Mouse (Mus musculus) erythroblast, embryonic 14.5 days (primary cell): ENCODE results near the gene Bfsp1. TPM values are rescaled to one million over a fixed set of nuclear protein-coding genes. Genes with fewer than 3 reads are reported as not detected.
A peak's percentile ranks its signal among the peaks of the same experiment; 100 is the strongest.

Source experiments
- H3K27me3 ChIP-seq: 2 replicates; pipeline ENCODE4 v1.6.1; 2012; ENCODE audit warnings: inconsistent platforms; ENCODE audit not compliant: control insufficient read depth
- H3K36me3 ChIP-seq: 2 replicates; pipeline ENCODE4 v1.6.1; 2012; ENCODE audit warnings: mild to moderate bottlenecking, inconsistent platforms; ENCODE audit not compliant: control insufficient read depth
- H3K4me1 ChIP-seq: 2 replicates; pipeline ENCODE4 v1.6.1; 2012; ENCODE audit warnings: inconsistent platforms; ENCODE audit not compliant: control insufficient read depth
- H3K4me3 ChIP-seq: replicated peaks from 2 replicates; pipeline ENCODE3; 2012; ENCODE audit warnings: moderate library complexity, mild to moderate bottlenecking, inconsistent platforms
- H3K9me3 ChIP-seq: 2 replicates; pipeline ENCODE4 v1.6.1; 2012; ENCODE audit warnings: low read length, inconsistent platforms, mixed read lengths; ENCODE audit not compliant: control insufficient read depth
- GATA1 ChIP-seq: IDR thresholded peaks from 2 replicates; pipeline ENCODE4 v1.6.1; 2012; ENCODE audit warnings: low read length, inconsistent platforms, mixed read lengths
- TAL1 ChIP-seq: IDR thresholded peaks from 3 replicates; pipeline ENCODE4 v1.6.1; 2012; ENCODE audit warnings: low read length, inconsistent platforms, mixed read lengths
- polyA plus RNA-seq: library from polyadenylated mRNA; stranded (reverse); fragments of >175 nt; gene quantifications from 2 replicates; pipeline ENCODE4 v1.2.3, GENCODE M21; 2012

Gene Bfsp1
- polyA plus RNA-seq, 1 experiment: not detected

DNA sequence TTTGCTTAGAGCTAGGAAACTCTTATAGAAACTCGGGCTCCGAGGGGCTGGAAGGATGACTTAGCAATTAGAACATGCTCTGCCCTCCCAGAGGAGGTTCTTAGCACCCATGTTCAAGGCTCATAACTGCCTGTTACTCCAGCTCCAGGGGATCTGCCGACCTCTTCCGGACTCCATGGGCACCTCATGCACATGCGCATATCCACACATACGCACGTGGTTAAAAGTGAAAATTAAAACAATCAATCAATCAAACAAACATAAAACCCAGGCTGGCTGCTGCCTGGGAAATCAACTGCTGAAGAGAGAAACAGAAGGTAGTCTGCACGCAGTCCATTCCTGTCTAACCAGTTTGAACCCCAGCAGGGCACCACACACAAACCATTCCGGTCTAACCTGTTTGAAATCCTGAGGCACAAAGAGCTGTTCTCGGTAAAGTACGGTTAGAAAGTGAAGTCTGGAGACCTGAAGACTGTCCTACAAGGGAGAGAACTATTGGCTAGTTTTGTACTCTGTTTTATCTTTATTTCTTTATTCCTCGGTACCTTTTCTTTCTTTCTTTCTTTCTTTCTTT is 27.0 kb upstream of the Bfsp1 start:
- Histone ChIP-seq H3K4me1 (peaks cover 7% of the 10 kb centered on the region), H3K4me3 (no peak overlapping the region), H3K9me3 (no peaks in the 10 kb centered on the region), H3K27me3 (no peaks in the 10 kb centered on the region), H3K36me3 (no peaks in the 10 kb centered on the region)
- TF ChIP-seq GATA1: no peak
- no peak for TF ChIP-seq TAL1

DNA sequence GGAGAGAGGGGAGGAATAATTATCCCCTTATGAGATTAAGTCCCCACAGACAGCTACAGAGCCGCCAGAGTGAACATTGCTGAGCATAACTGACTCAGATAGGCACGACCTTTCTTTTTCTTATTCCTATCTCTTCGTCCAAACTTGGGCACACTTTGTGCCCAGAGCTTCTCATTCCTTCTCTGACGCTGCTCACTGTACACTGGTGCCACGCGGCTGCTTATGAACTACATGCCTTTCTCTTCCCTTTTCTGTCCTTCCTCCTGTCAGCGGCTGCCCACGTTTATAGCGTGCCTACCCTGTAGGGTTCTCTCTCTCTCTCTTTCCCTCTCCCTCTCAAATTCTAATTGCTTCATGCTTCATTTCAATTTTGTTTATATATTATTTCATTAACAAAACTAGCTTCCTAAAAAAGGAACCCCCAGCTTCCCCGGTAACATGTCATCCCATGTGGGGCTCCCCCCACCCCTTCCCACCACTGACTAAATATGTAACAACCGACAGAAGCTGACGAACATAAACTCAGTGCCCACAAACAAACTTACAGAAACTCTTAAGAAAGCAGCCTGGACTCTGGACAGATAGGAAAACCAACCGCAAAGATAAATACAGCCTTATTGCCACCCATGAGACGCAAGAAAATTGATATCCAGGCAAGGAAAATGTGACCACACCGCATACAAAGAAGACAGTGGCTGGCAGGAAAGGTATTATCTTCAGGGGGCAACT is 26.3 kb upstream of the Bfsp1 start:
- Histone ChIP-seq H3K36me3 (no peaks in the 10 kb centered on the region), H3K4me1 (peaks cover 7% of the 10 kb centered on the region), H3K27me3 (no peaks in the 10 kb centered on the region), H3K4me3 (no peak overlapping the region), H3K9me3 (no peaks in the 10 kb centered on the region)
- TF ChIP-seq TAL1 (no peak), GATA1 (no peak)

DNA sequence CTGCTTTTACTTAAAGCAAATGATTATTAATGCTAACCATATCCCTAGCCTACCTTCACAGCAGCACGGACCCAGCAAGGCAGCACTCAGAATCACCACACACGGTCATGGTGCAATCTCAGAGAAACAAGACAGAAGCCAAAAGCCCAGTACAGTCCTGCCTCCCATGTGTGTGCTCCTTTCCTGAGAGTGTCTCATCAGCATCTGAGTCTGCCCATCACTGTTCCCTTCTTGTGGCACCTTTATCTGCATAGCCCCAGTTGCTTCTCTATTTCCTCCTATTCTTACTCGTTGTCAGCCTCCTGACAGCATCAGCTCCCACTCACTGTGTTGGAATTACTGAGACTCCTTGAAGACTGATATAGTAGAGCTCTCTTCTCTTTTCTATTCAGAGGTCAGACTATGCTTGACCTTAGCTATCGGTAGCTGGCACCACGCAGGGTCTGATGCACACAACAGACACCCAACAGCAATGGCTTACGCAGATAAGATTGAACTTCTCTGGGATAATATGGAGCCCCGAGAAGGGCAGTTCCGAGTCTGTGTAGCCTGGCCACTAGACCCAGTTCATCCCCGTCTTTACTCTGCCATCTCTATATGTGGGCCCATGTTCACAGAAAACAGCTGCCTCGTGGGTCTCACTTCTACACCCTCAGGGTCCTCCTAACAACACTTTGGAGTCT is 19.8 kb upstream of the Bfsp1 start:
- no peaks in the 10 kb centered on the region for H3K36me3 ChIP-seq
- H3K27me3 ChIP-seq: no peaks in the 10 kb centered on the region
- TF ChIP-seq GATA1 (no peak), TAL1 (no peak)
- peaks cover 6% of the 10 kb centered on the region for H3K4me1 ChIP-seq
- no peaks in the 10 kb centered on the region for H3K9me3 ChIP-seq
- no peak overlapping the region for H3K4me3 ChIP-seq

DNA sequence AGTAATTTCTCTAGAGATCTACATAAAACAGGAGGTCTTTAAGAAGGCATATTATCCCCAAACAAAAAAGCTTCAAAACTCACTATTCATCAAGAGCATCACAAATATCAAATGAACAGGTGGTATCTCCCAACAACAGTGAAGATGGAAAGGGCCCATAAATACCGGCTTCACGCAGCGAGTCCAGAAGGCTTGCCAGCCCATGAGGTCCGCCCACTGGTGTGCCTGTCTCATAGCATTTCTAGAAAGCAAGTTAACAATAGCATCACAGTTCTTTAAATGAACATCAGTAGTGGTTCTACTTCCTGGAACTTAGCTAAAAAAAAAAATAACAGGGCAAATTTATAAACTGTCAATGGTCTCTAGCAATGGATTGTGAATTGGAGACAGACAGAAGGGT is 19.0 kb upstream of the Bfsp1 start:
- Histone ChIP-seq H3K27me3 (no peaks in the 10 kb centered on the region), H3K9me3 (no peaks in the 10 kb centered on the region), H3K4me3 (no peak overlapping the region), H3K4me1 (peaks cover 6% of the 10 kb centered on the region), H3K36me3 (no peaks in the 10 kb centered on the region)
- TF ChIP-seq GATA1: no peak
- no peak for TF ChIP-seq TAL1

DNA sequence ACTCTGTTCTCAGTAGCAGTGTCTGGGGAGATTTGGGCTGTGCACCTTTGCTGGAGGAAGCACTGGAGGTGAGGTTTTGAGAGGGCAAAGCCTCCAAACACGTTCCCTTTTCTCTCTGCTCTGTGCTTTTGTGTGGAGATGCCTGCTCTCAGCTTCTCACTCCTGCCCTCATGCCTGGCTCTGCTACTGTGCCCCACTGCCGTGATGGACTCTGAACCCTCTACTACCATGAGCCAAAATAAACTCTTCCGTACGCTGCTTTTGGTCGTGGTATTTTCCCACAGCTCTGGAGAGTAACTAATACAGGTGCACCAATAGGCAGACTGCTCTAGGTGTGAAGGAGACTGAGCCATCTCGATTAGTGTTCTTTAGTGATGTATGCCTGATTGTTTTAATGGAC is 16.3 kb upstream of the Bfsp1 start:
- H3K4me1 ChIP-seq: peaks cover 6% of the 10 kb centered on the region
- H3K36me3 ChIP-seq: no peaks in the 10 kb centered on the region
- no peak overlapping the region for H3K4me3 ChIP-seq
- TF ChIP-seq GATA1 (no peak), TAL1 (no peak)
- no peaks in the 10 kb centered on the region for H3K27me3 ChIP-seq
- peaks cover 2% of the 10 kb centered on the region; the same call in 1 of the 2 replicates for H3K9me3 ChIP-seq

DNA sequence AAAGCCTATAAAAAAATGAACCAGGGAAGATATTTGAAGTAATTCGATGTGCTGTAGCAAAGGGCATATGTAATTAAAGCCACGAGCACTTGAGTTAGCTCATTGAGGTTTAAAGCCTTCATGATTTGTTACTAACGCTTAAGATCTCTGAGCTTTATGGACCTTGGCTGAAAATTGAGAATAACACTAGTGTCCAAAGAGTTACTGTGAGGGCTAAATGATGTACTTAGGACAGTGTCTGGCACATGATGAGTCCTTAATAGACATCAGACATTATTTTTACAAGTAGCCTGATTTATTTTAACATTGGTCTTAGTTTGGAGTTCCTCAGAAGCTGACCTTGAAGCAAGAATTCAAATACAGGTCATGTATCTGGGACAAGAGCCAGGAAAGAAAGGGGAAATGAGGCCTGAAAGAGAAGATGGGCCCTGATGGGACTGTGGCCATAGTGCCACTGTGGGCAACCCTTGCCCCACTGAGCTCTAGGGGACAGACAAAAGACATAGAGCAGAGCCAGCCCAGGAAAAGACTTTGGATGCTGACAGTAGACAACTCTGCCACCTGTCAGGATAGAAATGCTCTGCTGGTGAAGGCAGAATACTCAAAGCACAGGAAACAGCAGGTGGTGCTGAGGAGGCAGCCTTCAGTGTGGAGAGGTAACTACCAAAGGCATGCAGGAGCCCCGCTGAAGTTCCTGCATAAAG is 14.1 kb upstream of the Bfsp1 start:
- Histone ChIP-seq H3K4me1 (peaks cover 5% of the 10 kb centered on the region), H3K4me3 (no peak overlapping the region), H3K9me3 (peaks cover 4% of the 10 kb centered on the region; the same call in 1 of the 2 replicates), H3K36me3 (no peaks in the 10 kb centered on the region), H3K27me3 (no peaks in the 10 kb centered on the region)
- TF ChIP-seq TAL1 (no peak), GATA1 (no peak)

DNA sequence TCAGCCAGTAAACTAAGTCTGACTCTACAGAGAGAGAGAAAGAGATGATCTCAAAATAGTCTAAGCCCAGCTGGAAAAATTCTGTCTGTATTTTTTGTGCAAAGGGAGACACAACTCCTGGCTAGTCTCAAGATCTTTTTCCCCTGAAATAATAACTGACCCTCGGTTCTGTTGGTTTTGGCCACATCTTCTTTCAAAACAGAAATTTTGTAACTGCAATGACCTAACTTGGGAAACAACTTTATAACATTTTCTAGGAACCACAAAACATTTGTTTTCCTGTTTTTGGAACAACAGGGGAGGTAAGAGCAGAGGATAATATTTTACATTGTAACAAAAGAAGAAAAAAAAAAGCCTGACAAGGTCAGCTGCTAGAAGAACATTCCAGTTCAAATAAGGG is 13.1 kb upstream of the Bfsp1 start:
- TF ChIP-seq TAL1: no peak
- TF ChIP-seq GATA1: no peak
- Histone ChIP-seq H3K36me3 (no peaks in the 10 kb centered on the region), H3K4me3 (no peak overlapping the region), H3K27me3 (no peaks in the 10 kb centered on the region), H3K9me3 (peaks cover 4% of the 10 kb centered on the region; the same call in 1 of the 2 replicates), H3K4me1 (peaks cover 16% of the 10 kb centered on the region)

DNA sequence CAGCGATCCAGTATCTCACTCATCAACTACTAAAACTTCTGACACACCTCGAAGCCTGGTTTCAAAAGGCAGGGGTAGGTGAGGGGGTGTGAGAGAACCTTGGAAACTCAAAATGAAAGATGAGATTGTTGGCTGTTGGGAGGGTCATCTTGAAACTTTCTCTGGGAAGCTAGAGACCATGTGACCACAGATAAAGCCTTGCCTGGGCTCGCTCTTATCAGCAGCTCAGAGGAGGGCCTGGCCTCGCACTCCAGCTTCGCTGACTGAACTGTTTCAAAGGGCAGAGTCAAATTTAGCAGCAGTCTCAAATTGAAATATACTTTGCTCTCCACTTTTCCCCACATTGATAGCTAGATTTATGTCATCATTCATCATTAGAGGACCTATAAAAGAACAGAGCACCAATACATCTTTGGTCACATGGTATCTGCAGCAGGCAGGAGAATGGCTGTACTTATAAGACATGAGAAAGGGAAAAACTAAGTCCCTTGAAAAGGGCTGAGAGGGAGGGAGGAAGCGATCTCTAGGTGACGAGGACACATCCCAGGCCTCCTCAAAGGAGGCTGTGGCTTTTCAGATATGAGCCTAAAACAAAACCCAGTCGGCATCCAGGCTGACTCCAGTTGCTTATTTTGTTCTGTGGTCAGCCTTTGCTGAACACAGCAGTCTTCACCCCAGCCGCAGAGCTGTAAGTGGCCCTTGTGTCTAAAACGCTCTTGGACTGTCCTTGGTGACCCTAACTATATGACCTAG is 8.1 kb upstream of the Bfsp1 start:
- TF ChIP-seq TAL1 (no peak), GATA1 (peak; percentile 50)
- Histone ChIP-seq H3K9me3 (peaks cover 4% of the 10 kb centered on the region; the same call in 1 of the 2 replicates), H3K27me3 (no peaks in the 10 kb centered on the region), H3K36me3 (no peaks in the 10 kb centered on the region), H3K4me3 (no peak overlapping the region), H3K4me1 (peaks cover 34% of the 10 kb centered on the region)

DNA sequence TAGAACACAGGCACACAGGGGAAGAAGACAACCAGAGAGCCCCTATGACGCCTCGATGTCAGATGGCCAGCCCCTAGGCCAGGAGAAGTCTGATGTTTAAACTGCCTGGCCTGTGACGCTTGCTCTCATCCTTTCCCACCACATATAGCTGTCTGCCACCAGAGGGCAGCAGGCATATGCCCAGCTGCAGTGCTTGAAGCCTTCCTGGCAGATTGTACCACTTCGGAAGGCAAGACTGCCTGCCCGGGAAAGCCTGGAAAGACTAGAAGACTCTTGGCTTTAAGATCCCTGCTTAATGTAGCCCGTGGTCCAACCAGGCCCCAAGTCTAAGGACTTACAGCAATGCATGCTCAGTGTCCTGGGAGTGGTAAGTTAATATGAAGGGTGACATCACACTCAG is 4.4 kb upstream of the Bfsp1 start:
- Histone ChIP-seq H3K4me1 (peaks cover 38% of the 10 kb centered on the region), H3K36me3 (no peaks in the 10 kb centered on the region), H3K4me3 (no peak overlapping the region), H3K27me3 (peaks cover 20% of the 10 kb centered on the region), H3K9me3 (no peaks in the 10 kb centered on the region; the same call in 1 of the 2 replicates)
- TF ChIP-seq TAL1 (no peak), GATA1 (no peak)
